Mouse (Mus musculus): Measurements from ENCODE around the gene 1700001K19Rik. TPM values are rescaled to one million over a fixed set of nuclear protein-coding genes. Genes with fewer than 3 reads are reported as not detected.

The 1700001K19Rik gene
- polyA plus RNA-seq, 1 experiment from 2014 or later = not detected

DNA sequence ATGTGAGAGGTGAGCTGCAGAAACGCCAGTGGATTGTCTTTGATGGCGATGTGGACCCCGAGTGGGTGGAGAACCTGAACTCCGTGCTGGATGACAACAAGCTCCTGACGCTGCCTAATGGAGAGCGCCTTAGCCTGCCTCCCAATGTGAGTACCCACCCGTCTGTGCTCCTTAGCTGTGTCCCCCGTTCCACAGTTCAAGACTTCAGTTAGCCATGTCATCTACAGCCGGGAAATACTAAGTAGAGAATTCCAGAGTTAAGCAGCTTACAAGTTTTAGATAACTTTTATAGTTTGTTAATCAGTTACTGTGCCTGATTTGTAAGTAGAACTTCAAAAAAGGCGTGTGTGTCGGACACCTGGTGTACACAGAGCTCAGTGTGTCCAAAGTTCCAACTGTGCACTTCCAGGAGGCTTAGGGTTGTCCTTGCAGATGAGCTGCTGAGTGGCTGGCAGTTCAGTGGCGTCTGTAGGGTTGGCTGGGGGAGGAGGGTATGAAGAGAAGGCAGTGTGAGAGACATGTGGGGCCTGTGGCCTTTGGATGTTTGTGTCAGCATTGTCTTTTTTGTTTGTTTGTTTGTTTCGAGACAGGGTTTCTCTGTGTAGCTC, 44.8 kb downstream of the 1700001K19Rik start:
- Histone ChIP-seq H3K4me2 (no peak overlapping the region), H3K27me3 (replicated peaks) (no peaks in the 10 kb centered on the region), H3K36me3 (peaks cover 100% of the 10 kb centered on the region), H3K9ac (no peak overlapping the region), H3K4me3 (no peak overlapping the region), H3K4me1 (no peaks in the 10 kb centered on the region), H3K27ac (no peak overlapping the region), H3K9me3 (replicated peaks) (no peaks in the 10 kb centered on the region)
- ATAC-seq = no peak
- WGBS (ENCODE audit: insufficient replicate concordance) = 87% methylated on average over 13 of the region's 13 CpGs

DNA sequence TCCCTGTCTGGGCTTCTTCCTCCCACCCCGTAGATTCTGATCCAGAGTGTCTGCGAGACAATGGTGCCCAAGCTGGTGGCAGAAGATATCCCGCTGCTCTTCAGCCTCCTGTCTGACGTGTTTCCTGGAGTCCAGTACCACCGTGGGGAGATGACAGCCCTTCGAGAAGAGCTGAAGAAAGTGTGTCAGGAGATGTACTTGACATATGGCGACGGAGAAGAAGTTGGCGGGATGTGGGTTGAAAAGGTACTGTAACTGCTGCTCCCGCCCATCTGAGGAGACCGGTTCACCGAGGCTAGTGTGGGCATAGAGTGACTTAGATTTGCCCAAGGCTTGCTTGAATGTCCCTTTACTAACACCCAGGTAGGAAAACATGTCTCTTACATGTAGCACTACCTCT, 46.1 kb downstream of the 1700001K19Rik start:
- 87% methylated on average over 12 of the region's 12 CpGs for WGBS (ENCODE audit: insufficient replicate concordance)
- Histone ChIP-seq H3K9me3 (replicated peaks) (no peaks in the 10 kb centered on the region), H3K4me1 (no peaks in the 10 kb centered on the region), H3K9ac (no peak overlapping the region), H3K27ac (no peak overlapping the region), H3K4me3 (no peak overlapping the region), H3K36me3 (peaks cover 100% of the 10 kb centered on the region), H3K27me3 (replicated peaks) (no peaks in the 10 kb centered on the region), H3K4me2 (no peak overlapping the region)
- ATAC-seq = no peak

DNA sequence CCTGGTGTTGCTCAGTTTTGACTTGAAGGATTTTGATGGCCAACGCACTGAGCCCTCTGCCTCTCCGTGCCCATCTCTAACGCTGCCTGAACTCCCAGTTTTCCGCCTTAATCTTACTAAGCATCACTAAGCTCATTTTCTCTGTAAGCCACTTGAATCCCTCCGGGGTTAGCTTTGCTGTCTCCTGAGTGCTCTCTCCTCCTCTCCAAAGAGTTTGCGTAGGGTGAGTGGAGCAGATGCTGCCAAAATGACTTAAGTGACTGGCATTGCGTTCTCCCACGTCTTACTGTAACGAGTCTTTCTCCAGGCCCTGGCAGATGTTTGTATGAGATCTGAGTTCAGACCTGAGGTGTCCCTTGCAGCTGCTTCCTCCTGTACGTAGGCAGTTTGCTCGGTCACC, 52.4 kb downstream of the 1700001K19Rik start:
- Histone ChIP-seq H3K9ac (no peak overlapping the region), H3K36me3 (peaks cover 100% of the 10 kb centered on the region), H3K27me3 (replicated peaks) (no peaks in the 10 kb centered on the region), H3K27ac (no peak overlapping the region), H3K4me1 (no peaks in the 10 kb centered on the region), H3K4me3 (no peak overlapping the region), H3K4me2 (no peak overlapping the region), H3K9me3 (replicated peaks) (no peaks in the 10 kb centered on the region)
- WGBS (ENCODE audit: insufficient replicate concordance) = 88% methylated on average over 11 of the region's 11 CpGs
- ATAC-seq = no peak

Small RNAs within 50 kb of the gene (microRNA-seq; reads per million reads assigned to microRNA genes)
- not detected for gene Gm27299

Other genes with a start within 250 kb of the 1700001K19Rik start
- gene Ppp2r5c, start 235.5 kb downstream of the 1700001K19Rik start, polyA plus RNA-seq (2016; fragmentation: Nextera tagmentation; extraction: Ambion mirVana) = 103 and 105 TPM in 2 replicates
- 20.5 and 23.0 TPM in 2 replicates for gene Dync1h1, start 81.2 kb downstream of the 1700001K19Rik start, polyA plus RNA-seq (2016; fragmentation: Nextera tagmentation; extraction: Ambion mirVana)
- gene Hsp90aa1, start 20.1 kb upstream of the 1700001K19Rik start, polyA plus RNA-seq (2016; fragmentation: Nextera tagmentation; extraction: Ambion mirVana) = 1,099 and 1,203 TPM in 2 replicates
- gene Wdr20, start 55.3 kb upstream of the 1700001K19Rik start, polyA plus RNA-seq (2016; fragmentation: Nextera tagmentation; extraction: Ambion mirVana) = 14.2 and 16.0 TPM in 2 replicates
- 0.51 and 0.63 TPM in 2 replicates for gene Mok, start 158.3 kb upstream of the 1700001K19Rik start, polyA plus RNA-seq (2016; fragmentation: Nextera tagmentation; extraction: Ambion mirVana)
- gene Zfp839, start 167.6 kb upstream of the 1700001K19Rik start, polyA plus RNA-seq (2016; fragmentation: Nextera tagmentation; extraction: Ambion mirVana) = 3.2 and 4.0 TPM in 2 replicates
- gene Cinp, start 206.5 kb upstream of the 1700001K19Rik start, polyA plus RNA-seq (2016; fragmentation: Nextera tagmentation; extraction: Ambion mirVana) = 99.0 and 103 TPM in 2 replicates
- 3.4 and 3.6 TPM in 2 replicates for gene Tecpr2, start 206.6 kb upstream of the 1700001K19Rik start, polyA plus RNA-seq (2016; fragmentation: Nextera tagmentation; extraction: Ambion mirVana)

All from liver, embryonic 12.5 days (tissue).